Mouse (Mus musculus): ENCODE measurements around the gene B4galnt3.

Gene B4galnt3

DNA sequence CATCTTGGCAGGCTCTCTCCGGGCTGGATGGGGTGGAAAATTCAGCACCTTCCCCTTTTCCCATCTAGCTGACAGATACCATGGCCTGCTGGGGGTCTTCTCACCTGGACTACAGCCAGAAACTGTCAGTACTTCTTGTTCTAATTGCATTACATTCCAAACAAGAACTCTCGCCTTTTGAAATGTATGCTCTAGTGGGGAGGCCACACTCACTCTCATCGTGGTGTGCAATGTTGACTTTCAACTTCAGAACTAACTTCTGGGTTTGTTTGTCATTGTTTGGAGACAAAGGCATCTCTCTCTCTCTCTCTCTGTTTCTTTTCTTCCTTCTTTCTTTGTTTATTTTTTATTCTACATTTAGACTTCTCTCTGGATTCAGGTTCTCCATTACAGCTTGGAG, 107.8 kb downstream of the B4galnt3 start:
- no peak for DNase-seq (ENCODE audit: inconsistent ontology term)

- DNase-seq (ENCODE audit: inconsistent ontology term): no peak
Observed at GRCm38 (mm10) chr6:120185756-120186155, 108.6 kb downstream of the B4galnt3 start.

- DNase-seq (ENCODE audit: inconsistent ontology term): no peak
Observed at GRCm38 (mm10) chr6:120185012-120185730, 109.2 kb downstream of the B4galnt3 start.

GRCm38 (mm10) chr6:120183771-120184170, 110.6 kb downstream of the B4galnt3 start:
- DNase-seq (ENCODE audit: inconsistent ontology term): no peak

DNA sequence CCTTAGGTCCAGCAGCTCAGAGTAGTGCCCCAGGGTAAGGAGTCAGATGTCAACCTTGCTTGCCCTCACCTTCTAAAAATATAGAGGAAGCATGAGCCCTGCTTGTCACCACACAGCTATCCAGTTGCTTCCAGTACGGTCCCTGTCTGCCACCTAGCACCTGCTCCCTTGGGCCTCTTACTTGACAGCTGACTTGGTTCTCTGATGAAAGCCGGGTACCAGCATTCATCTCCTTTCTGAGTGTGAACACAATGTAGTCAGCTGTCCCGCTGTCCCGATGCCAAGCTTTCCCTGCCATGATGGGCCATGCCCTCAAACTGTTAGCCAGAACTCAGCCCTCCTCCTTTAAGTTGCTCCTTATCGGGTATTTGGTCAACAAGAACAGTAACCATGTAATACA, 112.2 kb downstream of the B4galnt3 start:
- no peak for DNase-seq (ENCODE audit: inconsistent ontology term)

DNA sequence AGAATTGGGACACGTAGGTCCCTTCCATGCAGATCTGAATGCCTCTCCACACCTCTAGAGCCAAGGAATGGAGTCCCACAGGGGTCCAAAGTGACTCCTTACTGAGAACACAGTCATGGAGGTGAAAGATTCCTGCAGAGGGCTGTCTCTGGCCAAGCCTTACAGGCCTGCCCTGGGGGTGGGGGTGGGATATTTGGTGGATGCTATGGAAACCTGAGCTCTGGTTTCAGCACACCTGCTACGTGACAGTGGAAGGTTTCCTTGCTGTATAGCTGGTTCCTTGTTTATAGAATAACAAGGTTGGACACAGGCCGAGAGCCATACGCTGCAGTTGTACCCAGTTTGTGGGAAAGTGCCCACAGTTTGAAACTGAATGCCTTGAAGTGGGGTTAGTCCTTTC, 113.9 kb downstream of the B4galnt3 start:
- DNase-seq (ENCODE audit: inconsistent ontology term): no peak

DNA sequence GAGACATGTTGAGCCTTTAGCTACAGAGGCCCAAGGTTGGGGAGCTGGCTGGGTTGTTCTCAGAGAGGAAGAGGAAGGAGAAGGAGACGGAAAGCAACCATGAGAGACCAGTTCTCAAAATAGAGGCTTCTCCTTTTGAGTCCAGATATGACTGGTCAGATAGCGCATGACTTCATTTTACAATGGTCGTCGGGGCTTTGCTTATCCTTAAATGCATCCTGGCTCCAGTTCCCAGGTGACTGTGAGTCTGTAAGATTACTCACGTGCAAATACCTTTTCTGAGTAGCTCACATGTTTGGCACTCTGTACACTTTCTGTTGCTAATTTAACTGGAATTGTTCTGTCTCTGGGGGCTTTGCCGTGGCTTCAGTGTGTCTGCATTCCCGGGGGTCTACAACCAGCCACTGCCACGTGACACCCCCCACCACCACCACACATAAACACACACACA, 114.6 kb downstream of the B4galnt3 start:
- DNase-seq (ENCODE audit: inconsistent ontology term): no peak

DNA sequence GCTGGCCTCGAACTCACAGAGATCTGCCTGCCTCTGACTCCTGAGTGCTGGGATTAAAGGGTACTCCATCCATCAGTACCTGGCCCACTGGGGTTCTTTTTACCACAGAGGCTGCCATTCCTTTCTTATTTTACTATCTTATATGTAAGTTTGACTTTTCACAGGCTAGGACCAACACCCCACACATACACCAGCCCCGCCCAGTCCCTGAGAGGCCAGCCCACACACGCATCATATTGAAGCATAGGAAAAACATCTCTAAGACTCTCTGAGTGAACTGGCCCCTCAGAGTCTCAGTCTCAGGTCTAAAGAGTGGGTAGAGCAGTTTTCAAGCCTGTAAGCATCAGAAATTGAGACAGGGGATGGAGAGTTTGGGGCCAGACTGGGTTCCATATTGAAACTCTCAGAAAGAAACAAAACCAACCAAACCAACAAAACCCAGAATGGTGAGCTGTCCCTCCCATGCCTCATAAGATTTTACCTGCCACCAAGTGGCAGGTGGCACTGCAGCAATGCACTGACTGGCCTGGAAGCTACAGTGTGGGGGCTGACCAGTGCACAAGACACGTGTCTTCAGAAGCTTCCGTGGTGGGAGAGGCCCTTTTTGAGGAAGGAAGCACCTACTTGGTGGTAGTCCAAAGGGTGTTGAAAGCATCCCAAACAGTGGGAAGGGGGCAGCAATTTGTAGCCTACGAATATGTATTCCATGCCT, 115.2 kb downstream of the B4galnt3 start:
- no peak for DNase-seq (ENCODE audit: inconsistent ontology term)

GRCm38 (mm10) chr6:120175650-120176049, 118.7 kb downstream of the B4galnt3 start:
- DNase-seq (ENCODE audit: inconsistent ontology term): no peak

DNA sequence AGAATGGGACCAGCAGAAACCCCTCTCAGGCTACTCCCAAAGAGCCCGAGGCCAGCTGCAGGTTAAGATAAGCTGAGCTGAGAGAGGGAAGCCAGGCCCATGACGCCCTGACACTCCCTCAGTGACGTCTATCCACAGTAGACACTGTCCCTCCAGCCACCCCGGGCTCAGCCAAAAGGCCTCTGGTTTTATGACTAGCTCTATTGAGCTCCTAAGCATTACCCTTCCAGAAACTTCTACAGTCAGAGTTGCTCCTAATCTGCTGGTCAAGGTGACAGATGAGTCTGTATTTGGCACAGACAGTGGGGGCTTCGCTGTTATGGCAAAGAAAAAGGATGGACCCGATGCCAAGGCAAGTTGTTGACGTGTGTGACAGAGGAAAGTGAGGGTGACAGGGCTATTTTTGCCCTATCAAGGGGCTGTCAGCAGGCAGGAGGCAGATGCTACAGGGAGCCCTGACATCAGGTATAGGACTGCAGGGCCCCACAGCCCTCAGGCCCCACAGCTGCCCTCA, 119.7 kb downstream of the B4galnt3 start:
- DNase-seq (ENCODE audit: inconsistent ontology term): no peak

DNA sequence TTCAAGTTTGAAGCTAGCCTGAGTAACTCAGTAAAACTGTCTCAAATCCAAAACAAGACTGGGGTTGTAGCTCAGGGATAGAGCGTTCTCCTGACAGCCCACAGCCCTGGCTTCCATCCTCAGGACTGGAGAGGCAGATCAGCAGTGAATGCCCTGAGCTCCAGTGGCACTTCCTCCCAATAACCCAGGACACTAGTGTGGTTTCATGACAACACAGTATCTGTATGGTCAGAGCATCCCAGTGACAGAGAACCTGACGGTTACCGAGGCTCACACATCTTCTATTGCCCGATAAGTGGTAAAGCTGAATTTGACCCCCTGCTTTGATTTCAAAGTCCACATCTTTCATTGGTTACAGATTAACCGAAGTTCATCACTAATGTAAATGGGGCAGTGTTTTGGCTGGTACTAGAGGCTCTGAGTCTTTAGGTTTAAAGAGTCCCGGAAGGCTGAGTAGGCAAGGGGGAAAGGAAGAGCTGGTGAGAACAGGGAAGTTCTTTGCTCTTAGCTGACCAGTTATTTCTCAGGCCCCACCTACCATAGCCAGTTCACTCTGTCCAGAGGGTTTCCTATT, 120.2 kb downstream of the B4galnt3 start:
- no peak for DNase-seq (ENCODE audit: inconsistent ontology term)

DNA sequence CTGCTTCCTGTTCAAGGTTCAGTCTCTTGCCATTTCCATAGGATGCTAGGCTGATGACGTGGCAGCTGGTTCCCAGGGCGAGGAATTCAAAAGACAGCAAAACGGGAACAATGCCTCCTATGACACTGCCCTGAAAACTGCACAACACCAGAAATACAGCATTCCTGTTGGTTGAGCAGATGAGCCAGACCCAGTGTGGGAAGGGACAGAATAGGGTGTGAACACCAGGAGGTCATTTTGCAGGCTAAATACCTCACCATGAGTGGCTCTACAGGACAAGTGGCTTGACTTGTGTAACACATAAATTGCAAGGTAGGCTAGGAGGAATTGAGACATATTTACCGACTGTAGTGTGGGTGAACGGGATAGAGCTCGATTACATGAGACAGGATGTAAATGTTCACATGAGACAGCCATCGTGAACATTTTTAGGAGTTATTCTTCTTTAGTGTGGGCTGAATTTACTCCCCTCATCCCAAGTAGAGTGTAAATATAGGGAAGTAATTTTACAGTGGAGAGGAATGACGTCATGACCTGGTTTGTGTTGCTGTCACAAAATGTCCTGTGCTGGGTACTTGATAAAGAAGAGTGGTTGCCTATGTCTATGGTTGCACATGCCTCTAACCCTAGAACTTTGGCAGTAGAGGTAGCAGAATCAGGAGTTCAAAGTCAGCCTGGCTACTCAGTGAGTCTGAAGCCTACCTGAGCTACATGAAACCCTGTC, 121.9 kb downstream of the B4galnt3 start:
- DNase-seq (ENCODE audit: inconsistent ontology term): peak; percentile 70

DNA sequence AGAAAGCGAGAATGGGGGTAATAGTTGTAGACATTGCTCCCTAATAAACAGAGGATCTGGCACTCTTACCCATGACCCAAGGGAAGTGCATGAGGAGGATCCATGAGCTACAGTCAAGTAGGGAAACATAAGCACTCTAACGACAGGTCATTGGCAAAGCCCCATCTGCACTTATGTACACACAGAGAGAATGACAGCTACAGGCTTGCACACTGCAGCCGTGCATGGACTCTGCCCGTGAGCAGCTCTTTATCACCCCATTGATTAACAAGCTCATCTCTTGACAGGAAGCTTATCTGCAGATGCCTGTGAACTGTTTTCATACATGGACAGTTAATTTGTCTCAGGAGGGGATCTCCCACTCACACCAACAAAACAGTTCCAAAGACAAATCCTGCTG, 126.8 kb downstream of the B4galnt3 start:
- no peak for DNase-seq (ENCODE audit: inconsistent ontology term)

DNA sequence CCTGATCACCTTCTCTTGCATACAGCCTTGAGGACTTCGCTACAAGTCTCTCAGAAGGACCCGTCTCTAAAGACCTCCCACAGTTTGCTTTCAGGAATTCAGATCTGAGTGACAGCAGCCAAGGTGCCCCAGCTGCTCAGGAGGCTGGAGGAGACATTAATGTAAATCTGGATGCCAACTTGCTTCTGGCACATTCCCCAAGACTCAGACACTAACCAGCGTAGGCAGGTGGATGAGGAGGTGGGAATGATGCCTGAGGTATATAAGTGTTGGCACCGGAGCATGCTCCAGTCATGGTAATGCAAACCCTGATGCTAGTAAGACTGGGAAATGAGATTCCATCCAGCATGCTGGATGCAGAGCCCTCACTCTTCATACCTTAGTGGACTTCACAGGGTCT, 129.6 kb downstream of the B4galnt3 start:
- no peak for DNase-seq (ENCODE audit: inconsistent ontology term)

DNA sequence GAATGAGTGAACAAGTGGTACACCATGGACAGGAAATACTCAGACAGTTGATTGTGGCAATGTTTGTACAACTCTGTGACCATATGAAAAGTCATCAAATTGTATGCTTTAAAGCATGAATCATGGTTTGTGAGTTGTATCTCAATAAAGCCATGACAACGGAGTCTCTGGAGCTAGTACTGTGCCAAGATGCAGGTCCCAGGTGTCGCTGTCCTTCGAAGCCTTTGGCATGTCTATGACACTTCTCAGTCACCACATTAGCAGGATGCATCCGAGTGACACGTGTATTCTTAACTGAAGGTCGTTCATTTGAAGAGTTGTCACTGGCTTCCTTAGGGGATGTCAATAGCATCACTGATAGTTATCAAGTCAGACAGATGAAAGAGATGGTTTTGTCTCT, 131.4 kb downstream of the B4galnt3 start:
- no peak for DNase-seq (ENCODE audit: inconsistent ontology term)

- DNase-seq (ENCODE audit: inconsistent ontology term): peak; percentile 91
Observed at GRCm38 (mm10) chr6:120159133-120159901, 135.0 kb downstream of the B4galnt3 start.

GRCm38 (mm10) chr6:120157479-120157878, 136.9 kb downstream of the B4galnt3 start:
- no peak for DNase-seq (ENCODE audit: inconsistent ontology term)

GRCm38 (mm10) chr6:120155510-120155909, 138.8 kb downstream of the B4galnt3 start:
- no peak for DNase-seq (ENCODE audit: inconsistent ontology term)

DNA sequence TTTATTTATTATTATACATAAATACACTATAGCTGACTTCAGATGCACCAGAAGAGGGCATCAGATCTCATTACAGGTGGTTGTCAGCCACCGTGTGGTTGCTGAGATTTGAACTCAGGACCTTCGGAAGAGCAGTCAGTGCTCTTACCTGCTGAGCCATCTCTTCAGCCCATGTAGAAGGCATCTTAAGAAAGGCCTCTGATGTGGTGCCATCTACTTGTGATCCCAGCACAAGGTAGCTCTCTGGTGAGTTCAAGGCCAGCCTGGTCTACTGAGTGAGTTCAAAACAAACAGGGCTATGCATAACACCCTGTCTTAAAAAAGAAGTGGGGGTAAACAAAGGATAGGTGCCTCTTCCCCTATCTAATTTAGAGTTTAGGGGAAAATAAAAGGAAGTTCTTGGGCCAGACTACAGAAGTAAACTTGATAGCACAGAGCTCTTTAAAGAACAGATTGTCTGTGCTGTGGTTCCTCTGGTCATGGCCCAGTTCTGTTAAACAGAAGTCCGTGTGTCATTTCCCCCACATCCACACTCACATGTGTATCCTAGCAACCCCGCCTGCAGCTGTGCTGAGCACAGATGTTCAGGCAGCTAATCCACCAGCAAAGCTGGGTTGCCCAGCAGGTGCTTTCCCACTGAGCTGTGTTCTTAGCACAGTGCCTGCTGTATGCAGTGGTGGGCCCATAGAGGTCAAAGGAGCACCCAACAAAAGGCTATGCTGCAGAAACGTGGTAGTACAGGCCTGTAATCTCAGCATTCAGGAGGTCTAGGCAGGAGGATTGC, 139.6 kb downstream of the B4galnt3 start:
- no peak for DNase-seq (ENCODE audit: inconsistent ontology term)
